Mouse (Mus musculus) thymus, postnatal 14 days (tissue): Measurements from ENCODE around the gene Gm28230.

Experiments used
- DNase-seq: peaks from one replicate; pipeline ENCODE4 v3.0.0; 2021

Gene Gm28230

DNA sequence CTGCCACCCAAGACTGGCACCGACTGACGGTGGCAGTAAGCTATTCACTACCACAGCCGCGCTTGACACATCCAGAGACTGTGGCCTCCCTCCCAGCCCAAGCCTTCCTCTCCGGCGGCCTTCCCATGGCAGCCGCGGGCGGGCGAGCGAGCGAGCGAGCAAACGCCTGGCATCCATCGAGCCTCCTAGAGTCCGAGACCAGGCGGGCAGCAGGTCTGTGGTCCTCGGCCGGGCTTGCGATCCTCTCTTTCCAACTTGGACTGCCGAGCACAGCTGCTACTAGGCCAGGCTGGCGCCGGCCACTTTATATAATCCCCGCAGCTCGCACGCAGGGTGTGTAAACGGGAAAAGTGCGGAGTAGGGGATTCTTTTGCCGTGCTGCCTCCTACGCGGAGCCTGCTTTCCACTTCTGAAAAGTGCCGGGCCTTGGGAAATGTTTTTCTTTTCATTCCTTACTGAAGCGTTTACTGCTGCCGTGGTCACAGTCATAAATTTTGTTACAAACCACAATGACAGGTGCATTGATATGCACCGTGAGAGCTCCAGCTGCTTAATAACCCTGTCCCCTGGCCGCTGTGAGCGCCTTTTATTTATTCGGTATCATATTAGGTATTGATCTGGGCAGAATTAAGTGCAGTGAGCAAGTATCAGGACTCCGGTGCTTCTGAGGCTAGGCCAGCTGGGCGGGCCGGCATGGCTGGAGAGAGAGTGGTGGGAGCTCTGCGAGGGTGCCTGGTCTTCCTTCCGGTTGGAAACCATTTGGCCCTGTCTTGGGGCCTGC lies 14.0 kb downstream of the Gm28230 start:
- no peak for DNase-seq

GRCm38 (mm10) chr2:74741252-74741978 lies 14.9 kb downstream of the Gm28230 start:
- DNase-seq = no peak

DNA sequence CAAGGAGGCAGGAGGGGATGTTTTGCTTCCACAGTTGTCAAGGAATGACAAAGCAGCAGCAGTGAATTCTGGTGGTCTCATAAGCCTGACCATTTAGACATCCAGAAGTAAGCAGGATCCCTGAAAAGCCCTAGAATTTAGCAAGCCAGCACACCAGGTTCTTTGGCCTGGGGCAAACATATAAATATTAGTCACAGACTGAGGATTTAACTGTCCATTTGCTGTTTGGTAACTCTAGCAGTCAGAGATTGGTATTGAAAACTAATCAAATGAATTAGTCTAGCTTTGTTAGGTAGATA lies 15.4 kb downstream of the Gm28230 start:
- DNase-seq = no peak

DNA sequence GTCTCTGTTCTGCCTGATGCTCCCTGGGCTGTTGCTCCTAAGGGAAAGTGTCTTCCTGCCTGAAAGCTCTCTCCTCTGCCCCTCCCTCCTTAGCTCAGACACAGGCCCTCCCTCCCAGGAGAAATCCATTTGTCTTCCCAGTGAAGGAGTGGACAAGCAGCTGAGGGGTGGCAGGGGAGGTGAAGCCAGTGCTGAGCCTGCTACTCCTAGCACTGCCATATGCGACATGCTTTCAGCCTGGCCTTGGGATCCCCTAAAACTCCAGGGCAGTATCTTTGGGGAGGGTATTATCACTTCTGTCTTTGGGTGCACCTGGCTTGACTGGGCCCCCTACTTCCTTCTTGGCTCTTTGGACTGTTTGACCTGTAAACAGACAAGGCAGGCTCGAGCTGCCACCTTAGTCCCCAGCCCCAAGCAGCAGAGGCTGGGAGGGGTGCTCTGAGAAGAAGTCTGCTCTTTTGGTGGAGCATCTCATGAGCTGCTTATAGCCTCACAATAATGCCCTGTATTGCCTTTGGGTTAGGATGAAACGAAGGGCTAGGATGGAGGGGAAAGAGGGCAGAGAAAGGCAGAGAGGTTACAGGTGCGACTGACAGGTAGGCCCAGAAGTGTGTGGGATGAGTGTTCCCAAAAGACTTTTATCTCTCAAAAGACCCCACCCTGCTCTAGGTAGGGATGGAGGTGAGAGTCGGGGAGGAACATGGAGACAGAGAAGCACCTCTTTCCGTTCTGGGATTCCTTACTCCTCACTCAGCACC lies 19.2 kb downstream of the Gm28230 start:
- DNase-seq = no peak

DNA sequence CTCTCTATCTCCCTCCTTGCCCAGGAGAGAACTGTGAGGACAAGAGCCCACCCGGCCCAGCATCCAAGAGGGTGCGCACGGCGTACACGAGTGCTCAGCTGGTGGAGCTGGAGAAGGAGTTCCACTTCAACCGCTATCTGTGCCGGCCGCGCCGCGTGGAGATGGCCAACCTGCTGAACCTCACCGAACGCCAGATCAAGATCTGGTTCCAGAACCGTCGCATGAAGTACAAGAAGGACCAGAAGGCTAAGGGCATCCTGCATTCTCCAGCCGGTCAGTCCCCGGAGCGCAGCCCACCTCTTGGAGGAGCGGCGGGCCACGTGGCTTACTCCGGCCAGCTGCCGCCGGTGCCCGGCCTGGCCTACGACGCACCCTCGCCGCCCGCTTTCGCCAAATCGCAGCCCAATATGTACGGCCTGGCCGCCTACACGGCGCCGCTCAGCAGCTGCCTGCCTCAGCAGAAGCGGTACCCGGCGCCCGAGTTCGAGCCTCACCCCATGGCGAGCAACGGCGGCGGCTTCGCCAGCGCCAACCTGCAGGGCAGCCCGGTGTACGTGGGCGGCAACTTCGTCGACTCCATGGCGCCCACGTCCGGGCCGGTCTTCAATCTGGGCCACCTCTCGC lies 19.9 kb downstream of the Gm28230 start:
- no peak for DNase-seq

DNA sequence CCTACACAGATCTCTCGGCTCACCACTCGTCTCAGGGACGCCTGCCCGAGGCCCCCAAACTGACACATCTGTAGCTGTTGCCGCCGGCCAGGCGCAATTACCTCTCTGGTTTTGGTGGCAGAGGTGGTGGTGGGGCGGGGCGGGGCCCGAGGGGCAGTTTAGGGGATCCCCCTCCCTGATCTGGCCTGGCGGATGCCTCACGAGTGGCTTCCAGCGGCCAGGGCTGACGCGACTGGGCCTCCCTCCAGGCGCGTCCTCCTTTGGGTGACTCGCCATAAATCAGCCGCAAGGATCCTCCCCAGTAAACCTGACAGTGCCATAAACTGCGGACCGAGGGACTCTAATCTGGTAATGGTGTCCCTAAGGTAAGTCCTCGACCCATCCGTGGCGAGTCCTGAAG lies 20.5 kb downstream of the Gm28230 start:
- DNase-seq = no peak

GRCm38 (mm10) chr2:74747661-74748141 lies 21.2 kb downstream of the Gm28230 start:
- DNase-seq = no peak

- DNase-seq = no peak
These were observed 22.0 kb downstream of the Gm28230 start for GRCm38 (mm10) chr2:74748436-74748995.

DNA sequence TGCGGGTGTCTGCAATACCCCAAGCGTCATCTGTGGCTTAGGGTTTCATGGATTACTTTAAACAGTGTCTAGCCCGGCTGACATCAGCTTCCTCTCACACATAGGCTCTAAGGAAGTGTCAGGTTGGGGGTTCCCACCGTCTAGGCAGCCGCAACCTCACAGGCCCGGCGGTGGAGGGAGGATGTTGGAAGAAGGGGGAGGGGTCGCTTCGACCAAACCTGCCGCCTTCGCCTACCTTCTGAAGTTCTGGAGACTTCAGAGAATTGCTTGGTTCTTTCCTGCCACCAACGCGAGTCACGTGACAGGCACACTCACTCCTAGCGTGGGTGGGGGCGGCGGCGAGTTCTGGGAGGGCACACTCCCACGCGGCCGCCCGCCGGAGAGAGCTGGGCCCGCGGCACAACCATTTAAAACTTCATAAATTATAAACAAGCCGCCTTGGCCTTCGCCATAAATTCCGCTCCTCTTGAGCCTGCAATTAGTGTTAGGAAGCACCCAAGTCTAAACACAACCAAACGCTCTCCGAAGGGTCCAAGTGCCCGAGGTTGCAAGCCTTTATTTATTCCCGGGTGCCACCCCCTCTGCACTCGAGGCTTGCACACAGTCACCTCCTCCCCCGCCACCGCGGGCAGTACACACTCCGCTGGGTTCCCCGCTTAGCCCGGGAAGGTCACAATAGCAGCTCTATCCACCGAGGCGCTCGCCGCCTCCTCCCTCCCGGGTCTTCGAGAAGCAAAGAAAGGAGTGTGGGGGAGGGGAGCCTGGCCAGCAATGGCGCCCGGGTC lies 23.0 kb downstream of the Gm28230 start:
- peak; percentile 48 for DNase-seq

GRCm38 (mm10) chr2:74750731-74751250 lies 24.3 kb downstream of the Gm28230 start:
- DNase-seq = no peak

- no peak for DNase-seq
These were observed 25.3 kb downstream of the Gm28230 start for GRCm38 (mm10) chr2:74751861-74752260.

DNA sequence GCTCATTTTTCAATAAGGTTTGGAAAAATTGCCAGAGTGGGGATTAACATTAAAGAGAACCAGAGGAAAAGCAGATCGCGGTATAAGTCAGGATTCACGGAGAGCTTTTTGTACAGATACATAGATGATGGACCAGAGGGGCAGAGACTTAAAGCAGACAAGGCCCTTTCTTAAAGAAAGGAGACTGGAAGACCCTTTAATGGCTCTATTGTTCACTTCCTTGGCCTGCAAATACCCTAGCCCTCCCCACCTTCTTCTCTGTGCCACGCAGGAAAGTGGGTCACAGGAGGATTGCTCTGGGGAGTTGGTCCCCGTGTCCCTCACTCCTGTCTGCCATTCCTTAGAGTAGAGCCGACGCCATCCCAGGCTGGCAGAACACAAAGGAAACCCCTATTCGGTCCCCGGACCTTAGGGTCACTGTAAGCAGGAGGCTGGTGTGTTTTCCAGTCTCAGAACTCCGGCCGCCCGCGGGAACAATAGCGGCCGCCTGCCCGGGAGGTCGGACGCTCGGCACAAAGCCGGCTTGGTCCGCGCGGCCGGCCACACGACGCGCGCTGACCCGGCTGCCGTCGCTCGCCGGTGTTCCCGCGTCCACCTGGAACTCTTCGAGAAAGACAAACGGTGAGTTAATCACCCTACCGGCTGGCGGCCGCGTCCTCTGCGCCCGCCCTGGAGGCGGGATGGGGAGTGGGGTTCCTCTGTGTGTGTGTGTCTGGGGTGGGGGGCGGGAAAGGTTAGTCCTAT lies 26.1 kb downstream of the Gm28230 start:
- DNase-seq = no peak

DNA sequence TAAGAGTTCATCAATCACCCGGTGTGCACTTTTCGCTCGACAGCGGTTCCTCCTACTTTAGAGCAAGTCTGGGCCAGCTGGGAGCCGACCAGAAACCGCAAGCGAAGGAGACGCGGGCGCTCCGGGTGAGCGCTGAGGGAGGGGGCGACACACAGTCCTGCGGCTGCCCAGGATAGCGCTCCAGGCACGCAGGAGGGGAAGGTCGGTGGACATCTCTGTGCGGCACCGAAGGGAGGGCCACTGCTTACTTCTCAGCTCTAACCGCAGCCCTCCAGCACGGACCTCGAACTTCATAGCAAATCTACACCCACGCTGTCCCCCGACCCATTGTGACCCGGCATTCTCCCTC lies 26.6 kb downstream of the Gm28230 start:
- no peak for DNase-seq

GRCm38 (mm10) chr2:74753711-74754110 lies 27.2 kb downstream of the Gm28230 start:
- DNase-seq = no peak

- no peak for DNase-seq
These were observed 33.6 kb downstream of the Gm28230 start for GRCm38 (mm10) chr2:74760146-74760545.

GRCm38 (mm10) chr2:74761941-74762340 lies 35.4 kb downstream of the Gm28230 start:
- DNase-seq = no peak

DNA sequence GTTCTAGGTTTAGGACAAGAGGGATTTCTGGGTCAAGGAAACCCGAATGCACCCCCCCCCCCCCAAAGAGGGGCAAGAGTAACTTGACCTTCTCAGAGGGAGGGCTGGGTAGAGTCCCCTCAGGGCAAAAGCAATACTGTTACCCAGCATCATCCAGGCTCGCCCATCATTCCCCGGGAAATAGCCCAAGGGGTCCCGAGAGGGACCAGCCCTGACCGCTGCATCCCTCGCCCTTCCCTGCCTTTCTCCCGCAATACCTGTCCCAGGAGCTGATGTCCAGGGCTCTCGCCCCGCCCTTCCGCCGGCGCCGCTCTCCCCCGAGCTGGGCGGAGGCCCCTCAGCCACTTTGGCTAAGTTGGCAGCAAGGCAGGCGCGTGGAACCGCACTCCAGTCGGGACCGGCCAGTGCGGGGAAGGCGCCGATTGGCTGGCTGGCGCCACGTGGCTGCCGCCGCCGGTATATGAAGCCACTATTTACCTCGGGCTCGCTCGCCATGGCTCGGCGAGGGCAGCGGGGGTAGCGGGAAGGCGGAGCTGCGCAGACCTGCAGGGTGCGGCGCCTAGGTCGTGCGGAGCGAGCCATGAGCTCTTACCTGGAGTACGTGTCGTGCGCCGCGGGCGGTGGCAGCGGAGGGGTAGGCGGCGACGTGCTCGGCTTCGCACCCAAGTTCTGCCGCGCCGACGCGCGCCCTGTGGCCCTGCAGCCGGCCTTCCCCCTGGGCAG lies 36.2 kb downstream of the Gm28230 start, which contains the start of gene Hoxd1:
Gene Hoxd1, plus strand, starts transcription at position 459 of the 723 bp plus-strand sequence.
- DNase-seq = peak; percentile 5

GRCm38 (mm10) chr2:74763245-74763735 lies 36.8 kb downstream of the Gm28230 start:
- no peak for DNase-seq

DNA sequence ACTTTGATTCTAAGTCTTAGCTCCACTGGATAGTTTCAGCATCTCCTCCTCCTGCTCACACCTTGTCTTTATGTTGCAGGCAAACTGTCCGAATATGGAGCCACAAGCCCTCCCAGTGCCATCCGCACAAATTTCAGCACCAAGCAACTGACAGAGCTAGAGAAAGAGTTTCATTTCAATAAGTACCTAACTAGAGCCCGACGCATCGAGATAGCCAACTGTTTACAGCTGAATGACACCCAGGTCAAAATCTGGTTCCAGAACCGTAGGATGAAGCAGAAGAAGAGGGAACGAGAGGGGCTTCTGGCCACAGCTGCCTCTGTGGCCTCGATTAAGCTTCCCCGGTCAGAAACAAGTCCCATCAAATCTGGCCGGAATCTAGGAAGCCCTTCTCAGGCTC lies 37.4 kb downstream of the Gm28230 start:
- no peak for DNase-seq

DNA sequence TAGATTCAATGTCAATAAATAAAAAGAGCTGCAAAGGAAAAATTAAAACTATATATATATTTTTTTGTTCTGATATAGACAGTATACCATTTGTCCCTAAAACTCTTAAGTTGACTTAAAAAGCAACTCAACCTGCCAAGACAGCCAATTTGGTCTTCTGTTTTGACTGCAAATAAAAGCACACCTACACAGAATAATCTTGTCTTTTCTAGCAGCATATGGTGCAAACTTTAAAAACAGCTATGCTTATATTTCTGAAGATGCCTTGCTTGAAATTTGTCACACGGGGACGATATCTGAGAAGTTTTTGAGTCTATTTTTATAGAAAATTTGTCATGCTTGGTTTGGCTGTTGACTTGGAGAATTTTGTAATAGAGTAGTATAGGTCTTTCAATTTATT lies 47.8 kb downstream of the Gm28230 start:
- no peak for DNase-seq
